Mouse (Mus musculus): Measurements from ENCODE around the gene Ptpn13. TPM values are rescaled to one million over a fixed set of nuclear protein-coding genes. Genes with fewer than 3 reads are reported as not detected.

The Ptpn13 gene
- total RNA-seq, 2 experiments from 2014 or later, result 20.9 to 36.1 TPM

DNA sequence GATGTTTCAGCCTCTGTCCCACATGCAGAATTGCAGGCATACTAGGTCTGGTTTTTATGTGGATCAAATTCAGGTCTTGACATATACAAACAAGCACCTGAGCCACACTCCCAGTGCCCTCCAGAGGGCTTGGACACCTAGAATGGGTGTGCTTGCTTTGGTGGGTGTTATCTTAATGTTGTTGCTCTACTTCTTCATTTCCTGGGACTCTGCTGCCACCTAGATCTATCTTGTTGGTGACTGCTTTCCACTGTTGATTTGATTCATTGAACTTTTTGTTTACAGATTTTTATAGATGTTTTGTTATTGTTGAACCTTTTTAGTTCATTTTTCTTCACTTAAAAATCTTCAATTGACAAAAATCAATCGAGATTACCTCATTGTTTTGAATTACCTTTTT, 31.8 kb downstream of the Ptpn13 start:
- no peak for DNase-seq (ENCODE audit: low spot score in 2 of 2)

DNA sequence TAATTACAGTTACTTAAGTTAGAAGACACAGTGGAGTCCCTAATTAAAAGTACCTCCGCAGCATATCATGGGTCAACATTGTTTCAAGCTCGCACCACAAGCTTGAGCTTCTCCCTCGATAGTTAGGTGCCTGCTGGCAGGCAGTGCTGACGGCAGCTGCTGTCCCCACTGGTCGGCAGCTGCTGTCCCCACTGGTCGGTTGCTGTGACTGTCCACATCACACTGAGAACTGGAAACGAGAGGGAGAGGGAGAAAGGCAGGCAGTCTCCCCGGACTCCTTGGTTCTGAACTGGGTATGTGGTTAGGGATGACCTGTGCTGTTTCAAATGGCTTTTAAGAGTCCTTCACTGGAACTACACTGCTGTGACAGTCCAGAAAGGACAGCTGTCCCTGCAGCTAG, 33.4 kb downstream of the Ptpn13 start:
- no peak for DNase-seq (ENCODE audit: low spot score in 2 of 2)

DNA sequence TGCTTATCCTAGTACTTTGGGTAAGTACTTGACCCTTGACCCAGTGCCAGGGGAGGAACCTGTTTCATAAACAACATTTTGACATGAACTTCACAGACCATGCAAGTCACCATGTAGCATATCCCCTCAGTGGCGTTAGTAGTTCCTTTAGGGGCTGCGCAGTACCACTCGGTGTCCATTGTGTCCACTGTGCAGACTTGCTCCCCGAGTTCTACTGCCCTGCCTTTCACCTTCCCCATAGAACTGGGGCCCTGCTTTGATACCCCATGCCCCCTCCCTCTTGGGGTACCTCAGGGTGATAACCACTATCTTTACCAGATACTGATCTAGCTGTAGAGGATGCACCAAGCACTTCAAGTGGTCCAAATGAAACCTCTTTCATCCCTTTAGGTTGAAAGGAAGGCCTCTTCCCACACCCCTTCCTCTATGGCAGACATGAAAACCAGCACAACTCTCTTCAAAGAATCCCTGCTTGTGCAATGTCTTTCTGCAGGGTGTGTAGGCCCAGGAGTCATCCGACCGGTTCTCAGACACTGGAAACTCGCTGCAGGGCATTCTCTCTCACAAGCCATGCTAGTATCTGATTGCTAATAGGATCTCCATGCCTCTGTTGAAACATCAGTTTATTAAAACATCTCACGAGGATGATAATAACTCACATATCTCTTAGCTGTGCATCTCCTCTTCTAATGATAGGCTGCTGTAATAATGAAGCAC, 34.1 kb downstream of the Ptpn13 start:
- no peak for DNase-seq (ENCODE audit: low spot score in 2 of 2)

DNA sequence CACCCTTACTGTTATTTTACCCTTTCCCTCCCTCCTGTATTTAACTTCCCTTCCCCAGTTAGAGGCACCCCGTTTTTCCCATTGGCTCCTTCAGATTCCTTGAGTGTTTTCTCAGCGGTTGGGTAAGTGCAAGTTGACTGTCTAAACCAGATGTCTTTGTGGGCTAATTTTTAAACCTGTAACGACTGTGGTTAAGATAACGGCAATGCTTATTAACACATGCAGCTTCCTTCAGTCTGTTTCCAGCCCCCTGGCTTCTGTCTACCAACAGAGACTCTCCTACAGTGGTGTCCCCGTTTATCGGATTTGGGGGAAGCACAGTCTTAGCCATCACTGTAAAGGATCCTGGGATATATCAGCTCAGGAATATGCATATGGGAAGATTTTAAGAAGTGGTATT, 35.9 kb downstream of the Ptpn13 start:
- no peak for DNase-seq (ENCODE audit: low spot score in 2 of 2)

DNA sequence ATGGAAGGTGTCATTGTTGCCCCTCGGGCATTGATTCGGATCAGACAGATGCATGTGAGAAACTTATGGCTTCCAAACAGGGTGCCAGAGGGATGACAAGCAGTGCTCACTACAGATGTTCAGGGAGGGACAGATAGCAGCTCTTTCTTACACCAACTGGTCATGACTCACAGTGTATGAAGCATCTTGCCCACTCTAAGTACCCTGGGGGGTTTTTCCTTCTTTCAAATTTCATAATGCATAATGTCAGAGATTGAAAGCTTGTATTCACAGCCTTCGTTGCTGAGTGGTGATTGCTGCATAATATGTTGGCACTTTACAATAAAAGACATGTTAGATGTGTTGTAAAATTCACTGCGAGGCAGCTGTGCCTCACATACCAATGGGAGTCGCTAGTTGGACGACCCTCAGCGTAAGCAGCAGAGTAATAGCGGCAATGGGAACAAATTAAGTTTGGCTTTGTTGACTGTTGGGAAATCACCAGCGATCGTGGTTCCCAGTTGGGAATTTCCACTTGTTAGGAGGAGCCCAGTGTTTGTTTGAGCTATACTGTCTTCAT, 38.7 kb downstream of the Ptpn13 start:
- no peak for DNase-seq (ENCODE audit: low spot score in 2 of 2)

DNA sequence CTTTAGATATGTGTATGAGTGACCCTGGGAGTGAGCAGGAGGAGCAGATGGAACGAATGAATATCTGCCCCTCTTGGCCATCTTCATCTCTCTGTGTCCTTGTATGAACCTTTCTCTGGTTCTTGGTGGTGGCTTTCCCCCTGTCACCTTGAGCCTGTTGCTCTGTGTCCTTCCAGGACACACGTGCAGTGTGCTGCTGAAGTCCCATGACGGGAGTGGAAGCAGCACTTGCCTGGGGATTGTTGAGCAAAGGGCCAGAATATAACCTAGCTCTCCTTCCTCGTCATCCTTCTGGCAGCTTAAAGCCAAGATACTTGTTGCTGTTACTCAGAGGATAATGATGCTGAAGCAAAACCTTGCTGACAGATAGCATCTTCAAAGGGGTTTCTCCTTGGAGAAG, 39.3 kb downstream of the Ptpn13 start:
- DNase-seq (ENCODE audit: low spot score in 2 of 2), result no peak

DNA sequence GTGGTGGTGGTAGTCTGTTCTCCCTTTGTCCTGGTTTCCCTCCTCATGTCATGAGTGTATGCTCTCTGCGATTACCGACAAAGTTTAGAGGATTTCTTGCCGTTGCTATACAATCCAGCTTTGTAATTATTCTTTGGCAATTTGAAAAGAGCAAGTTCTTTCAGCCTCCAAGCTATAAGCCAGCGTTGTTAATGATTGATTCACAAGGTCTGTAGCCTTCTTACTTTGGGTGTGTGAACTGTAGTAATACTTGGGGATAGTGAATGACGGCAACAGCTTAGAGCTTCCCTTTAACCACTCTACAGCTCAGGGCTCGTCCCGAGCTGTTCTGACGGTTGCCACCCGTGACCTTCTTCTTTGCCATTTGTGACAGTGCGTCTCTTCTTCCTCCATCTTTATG, 39.8 kb downstream of the Ptpn13 start:
- no peak for DNase-seq (ENCODE audit: low spot score in 2 of 2)

DNA sequence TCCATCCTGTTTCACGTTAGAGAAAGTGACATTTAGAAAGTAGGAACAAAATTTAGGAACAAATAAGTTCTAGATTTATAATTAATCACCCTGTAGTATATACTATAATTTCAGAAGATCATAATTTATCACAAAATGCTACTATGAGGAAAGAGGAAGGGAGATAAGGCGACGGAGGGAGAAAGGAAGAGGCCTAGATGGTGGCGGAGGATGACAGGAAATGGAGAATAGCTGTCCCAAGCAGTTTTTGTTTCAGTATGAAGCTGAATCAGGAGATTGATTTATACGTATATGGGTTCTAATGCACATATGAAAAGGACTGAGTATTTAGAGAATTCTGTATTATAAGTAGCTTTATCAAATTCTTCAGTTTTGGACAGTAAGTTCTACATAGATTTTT, 47.7 kb downstream of the Ptpn13 start:
- no peak for DNase-seq (ENCODE audit: low spot score in 2 of 2)

DNA sequence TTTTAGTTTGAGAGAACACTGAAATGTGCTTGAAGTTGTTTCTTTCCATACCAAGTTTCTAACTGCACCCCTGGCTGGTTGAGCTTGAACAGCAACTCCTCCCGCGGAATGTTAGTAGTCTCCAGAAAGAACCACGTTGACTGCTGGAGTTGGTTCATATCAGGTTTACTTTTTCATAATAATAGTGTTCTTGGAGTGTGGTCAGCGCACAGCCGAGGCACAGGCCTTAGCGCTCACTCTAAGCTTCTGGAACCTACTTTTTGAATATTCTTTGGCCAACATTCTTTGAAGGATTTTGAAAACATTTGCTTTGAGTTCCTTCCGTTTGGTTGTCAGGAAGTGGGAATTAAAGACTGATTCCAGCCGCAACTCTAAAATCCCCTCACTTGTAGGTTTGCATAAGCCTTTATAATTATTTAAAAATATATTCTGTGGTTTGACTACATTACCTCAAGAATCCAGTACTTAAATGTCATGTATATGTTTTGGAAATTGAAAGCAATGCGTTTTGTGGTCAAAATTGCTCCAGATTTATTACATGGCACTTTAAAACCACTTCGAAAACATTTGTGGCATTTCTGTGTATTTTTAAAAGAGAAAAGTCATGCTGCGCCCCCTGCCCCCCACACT, 48.6 kb downstream of the Ptpn13 start:
- no peak for DNase-seq (ENCODE audit: low spot score in 2 of 2)

DNA sequence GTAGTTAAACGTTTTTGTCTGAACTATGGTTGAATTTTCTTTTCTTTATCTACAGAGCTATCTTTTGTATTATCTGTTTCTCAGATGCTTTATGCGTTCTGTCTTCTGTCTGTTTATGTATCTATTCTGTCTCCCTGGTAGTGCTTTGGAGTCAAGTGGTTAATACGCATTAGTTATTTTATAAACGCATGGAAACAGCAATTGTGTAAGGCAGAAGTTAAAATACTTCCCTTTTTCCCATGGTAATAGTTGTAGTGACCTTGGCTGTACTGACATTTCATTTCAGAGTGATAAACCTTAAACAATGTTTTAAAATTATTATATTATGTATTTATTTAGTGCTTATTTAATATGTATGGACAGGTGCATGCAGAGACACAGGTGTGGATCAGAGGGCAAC, 49.3 kb downstream of the Ptpn13 start:
- DNase-seq (ENCODE audit: low spot score in 2 of 2), result no peak

DNA sequence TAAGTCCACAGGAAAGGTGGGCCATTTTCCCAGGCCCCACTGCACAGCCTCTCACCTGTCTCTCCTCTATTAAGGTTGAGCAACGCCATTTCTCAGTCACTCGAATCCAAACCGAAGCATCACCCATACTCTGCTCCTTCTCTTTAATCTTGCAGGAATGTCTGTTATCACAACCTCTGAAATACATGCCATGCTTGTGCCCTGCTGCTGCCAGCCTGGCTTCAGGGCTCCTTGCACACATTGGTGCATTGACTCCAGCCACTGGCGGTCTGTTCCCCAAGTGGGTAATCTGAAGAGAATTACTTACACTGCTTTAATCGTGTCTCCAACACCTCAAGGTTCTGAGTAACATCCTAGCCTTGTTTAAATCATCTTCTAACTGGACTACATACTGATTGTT, 50.5 kb downstream of the Ptpn13 start:
- DNase-seq (ENCODE audit: low spot score in 2 of 2), result no peak

DNA sequence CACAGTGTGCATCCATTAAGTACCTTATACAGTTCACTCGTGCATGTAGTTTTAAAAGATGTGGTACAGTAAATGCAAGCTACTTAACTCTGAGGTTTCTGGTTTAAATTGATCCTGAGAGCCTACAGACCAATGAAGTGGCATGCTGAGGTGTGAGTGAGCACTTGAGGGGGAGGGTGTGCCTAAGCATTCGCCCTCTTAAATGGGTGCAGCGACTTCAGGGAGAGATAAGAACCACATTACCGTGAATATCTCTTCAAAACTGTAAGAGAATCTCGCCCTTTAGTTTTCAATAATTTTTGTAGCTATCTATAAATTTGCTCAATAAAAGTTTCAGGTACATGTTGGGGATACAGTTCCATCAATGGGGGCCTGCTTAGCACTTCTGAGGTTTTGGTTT, 54.5 kb downstream of the Ptpn13 start:
- DNase-seq (ENCODE audit: low spot score in 2 of 2), result no peak

DNA sequence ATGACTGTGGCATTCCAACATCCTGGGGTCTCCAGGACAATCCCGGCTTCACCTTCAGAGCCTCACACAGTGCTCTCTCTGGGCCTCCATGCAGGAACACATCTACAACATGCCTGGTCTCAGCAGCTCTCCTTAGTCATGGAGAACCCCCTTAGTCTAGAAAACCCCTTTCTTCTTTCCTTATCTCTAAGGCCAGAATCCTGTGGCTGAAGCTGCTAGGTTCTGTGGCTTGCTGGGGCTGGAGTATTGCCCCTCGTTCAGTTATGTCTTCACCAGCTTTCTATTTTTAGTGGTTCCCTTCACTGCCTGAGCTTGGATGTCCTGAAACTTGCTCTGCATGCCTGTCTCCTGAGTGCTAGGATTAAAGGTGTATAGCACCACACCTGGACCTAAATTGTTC, 56.2 kb downstream of the Ptpn13 start:
- DNase-seq (ENCODE audit: low spot score in 2 of 2), result no peak

DNA sequence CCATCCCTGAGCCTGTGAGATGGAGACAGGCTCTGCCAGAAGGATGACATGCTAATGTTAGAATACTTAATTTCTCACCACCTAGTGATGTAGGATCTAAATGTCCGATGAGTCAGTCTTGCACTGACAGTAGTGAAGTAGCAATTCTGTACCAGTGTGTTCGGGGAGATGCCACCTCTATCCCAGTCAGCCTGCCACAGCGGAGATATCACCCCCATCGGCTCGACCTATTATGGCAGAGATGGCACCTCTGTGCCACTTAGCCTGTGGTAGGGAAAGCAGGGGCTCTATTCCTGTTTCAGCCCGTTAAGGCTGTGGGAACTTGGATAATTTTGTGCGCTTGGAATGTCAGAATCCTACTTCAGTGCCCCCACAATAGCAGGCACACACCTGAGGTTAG, 62.0 kb downstream of the Ptpn13 start:
- DNase-seq (ENCODE audit: low spot score in 2 of 2), result no peak

DNA sequence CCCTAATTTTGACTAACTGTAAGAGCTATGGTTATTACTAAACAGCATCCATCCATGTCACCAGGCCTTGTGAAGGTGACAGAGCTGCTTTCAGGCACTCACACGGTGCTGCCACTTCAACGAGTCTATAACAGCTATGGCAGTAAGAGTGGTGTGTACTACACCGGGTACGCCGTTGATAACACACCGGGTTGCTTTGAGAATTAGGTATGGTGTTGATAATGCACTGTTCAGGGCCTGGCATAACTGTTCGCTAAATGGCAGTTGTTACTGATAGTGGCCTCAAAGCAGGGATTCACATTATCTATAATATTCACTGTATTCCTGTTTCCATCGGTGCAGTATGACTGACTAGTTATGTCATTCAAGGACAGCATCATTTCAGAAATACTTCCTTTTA, 66.0 kb downstream of the Ptpn13 start:
- DNase-seq (ENCODE audit: low spot score in 2 of 2), result no peak

DNA sequence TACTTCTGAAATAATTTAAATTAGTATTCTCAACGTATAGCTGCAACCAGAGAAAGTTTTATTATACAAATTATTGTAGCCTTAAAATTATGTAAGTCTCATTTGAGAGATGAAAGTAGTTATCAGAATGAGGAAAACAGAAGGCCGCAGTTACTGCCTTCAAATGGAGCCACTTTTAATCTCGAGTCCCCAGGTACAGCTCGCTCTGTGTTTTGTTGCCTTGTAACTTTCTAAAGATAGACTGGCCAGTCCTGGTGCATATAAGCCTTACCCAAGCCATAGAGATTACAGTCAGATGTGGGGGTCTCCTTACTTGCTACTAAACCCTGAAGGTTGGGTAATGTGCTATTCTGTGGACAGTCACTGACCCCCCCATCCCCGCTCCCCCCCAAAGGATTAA, 66.8 kb downstream of the Ptpn13 start:
- no peak for DNase-seq (ENCODE audit: low spot score in 2 of 2)

DNA sequence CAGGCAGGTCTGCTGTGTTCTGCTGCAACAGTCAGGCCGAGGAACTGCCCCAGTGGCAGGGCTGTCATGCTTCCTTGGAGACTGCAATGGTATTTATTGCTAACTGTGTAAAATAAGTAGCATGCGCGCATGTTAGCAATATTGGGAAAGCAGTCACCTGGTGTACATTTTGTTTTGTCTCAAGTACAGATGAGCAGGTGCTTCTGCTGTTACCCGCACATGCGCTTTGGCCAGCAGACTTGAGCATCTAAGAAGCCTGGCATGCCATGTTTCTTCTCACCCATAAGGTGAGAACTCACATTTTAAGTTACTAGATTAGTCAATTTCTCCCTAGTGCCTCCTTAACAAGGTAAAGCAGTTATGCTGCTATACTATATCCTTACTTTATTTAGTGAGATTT, 72.1 kb downstream of the Ptpn13 start:
- DNase-seq (ENCODE audit: low spot score in 2 of 2), result no peak

DNA sequence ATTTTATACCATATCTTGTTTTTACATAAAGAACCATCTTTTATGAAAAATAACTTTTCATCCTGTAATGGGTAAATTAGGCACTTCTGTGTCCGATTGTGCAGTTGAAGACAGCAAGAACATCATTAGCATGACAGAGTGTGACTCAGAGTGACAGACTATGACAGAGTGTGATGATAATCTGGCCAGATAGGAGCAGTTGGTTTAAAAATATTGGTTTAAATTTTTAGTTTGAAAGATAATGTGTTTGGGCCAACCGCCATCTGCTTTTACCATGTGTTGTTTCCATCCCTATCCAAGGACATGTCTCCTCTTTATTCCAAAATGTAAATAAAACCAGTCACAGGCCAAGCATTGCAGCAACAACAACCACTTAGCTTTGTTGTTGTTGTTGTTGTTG, 72.5 kb downstream of the Ptpn13 start:
- DNase-seq (ENCODE audit: low spot score in 2 of 2), result no peak

DNA sequence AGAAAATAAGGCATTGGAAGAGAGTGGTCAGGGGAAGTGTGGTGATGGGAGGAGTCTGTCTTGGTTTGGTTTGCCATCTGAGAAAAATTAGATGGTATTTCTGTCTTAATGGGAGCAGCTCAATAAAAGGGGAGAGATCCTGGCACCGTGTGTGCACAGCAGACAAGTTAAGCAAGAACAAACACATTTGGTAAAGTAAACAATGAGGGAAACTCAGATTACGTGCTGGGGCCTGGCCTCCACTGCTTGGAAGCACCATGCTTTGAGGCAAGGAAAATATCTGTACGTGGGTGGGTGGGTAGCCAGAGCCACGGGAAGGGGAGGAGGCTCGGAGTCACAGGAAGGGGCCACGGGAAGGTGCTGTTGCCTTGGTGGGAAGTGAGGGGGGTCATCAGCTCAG, 74.3 kb downstream of the Ptpn13 start:
- no peak for DNase-seq (ENCODE audit: low spot score in 2 of 2)

DNA sequence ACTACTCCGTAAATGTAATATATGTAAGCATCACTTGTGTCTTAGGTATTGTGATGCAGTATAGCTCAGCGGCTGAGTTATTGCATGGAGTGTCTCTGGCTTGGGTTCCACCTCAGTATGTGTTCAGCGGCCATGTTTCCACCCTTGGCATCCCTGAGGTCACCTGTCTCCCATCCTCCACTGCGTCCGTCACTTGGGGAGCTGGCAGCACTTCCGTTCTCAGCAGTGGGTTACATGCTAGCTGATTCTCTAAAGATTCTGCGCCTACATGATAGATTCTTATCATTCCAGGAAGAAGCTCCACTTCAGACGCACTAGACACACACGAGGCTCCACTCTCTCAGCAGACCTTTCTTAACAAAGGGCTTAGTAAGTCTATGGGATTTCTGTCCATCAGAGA, 76.1 kb downstream of the Ptpn13 start:
- DNase-seq (ENCODE audit: low spot score in 2 of 2), result no peak

DNA sequence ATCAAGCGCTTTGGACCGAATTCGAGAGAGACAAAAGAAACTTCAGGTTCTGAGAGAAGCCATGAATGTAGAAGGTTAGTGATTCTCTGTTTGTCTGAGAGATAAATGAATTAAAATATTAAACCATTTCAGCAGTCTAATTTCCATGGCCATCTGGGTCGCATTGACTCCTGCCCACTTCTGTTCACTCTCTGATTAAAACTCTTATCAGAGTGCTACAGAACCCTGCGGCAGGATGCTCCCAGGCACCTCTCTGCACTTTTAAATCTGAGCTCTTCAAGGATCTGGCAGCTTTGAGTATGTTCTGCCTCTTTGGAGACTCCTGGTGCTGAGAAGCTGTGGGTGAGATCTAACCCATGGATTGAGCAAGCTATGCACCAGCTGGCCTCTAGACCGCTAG, 76.8 kb downstream of the Ptpn13 start:
- no peak for DNase-seq (ENCODE audit: low spot score in 2 of 2)

DNA sequence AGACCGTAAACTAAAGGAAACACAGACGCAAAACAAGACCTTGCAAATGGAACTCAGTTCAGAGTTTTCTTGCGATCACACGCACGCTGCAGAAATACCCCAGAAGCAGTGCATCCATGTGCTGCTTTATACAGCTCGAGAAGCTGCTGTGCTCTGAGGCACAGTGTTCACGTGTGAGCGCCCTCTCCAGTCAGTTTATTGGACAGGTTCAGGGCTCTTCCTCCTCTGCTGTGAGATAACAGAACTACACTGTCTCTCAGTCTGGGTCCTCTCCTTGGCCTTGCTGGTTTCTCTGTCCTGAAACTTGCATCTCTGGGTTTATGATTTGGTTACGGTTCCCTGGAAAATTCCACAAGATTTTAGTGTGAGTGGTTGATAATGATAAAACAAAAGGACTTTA, 88.2 kb downstream of the Ptpn13 start:
- DNase-seq (ENCODE audit: low spot score in 2 of 2), result no peak

DNA sequence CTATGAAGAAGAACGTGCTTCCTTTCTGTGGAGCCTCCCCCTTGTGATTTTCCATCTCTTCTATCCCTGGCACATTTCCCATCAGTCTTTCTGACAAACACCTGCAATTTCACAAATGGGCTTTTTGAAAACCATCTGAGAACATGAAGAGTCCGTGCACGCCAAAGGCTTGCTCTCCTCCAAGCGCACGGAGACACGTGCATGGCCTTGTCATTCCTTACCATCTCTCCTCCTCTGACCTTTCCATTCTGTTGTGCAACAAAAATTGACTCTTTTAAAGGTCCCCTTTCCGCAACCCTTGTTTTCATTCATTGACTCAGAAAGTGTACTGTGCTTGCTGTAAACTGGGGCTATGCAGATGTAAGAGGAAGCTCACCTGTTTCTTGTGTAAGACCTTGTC, 89.4 kb downstream of the Ptpn13 start:
- peak in 1 of 2 experiments; percentile 33 for DNase-seq (ENCODE audit: low spot score in 2 of 2)

Measured in adrenal gland, adult 18-20 months (tissue).